Mouse (Mus musculus): ENCODE data around the gene Vcpkmt. TPM values are rescaled to one million over a fixed set of nuclear protein-coding genes. Genes with fewer than 3 reads are reported as not detected.

The Vcpkmt gene
- 15.2 TPM for polyA plus RNA-seq (2014; fragmentation: Illumina TruSeq; extraction: RNeasy Lipid Tissue Mini Kit (QIAGEN cat#74804); ENCODE audit: low read depth, low replicate concordance)

DNA sequence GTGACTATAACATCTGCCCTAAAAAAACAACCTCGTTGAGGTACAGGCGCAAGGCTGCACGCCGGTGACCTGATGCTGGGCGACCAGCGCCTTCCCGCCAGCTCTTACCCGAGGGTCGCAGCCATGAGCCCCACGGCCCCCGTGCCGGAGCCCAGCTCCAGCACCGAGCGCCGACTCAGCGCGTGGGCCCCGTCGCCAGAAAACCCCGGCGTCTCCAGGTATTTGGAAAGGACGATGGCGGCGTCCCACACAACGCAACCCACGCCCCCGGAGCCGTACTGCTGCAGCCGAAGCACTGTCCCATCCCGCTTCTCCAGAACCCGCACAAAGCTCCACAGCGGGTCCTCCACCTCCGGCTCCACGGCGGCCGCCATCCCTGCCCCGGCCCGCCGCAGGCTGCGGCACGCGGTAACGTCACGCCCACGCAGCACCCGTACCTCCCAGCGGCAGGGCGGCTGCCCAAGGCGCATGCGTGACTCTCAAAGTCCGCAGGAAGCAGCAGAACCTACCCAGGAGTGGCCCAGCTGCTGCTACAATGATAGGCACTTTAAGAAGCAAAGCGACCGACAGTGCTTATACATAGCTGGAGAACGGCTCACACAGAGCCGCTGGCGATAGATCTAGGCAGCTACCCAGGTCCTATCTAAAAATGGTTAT, at the start of gene Vcpkmt:
Gene Vcpkmt, minus strand, starts transcription at position 416 of the 657 bp plus-strand sequence.

Other genes with a start within 250 kb of the Vcpkmt start
- gene Nemf, start 225.9 kb downstream of the Vcpkmt start, polyA plus RNA-seq (2014; fragmentation: Illumina TruSeq; extraction: RNeasy Lipid Tissue Mini Kit (QIAGEN cat#74804); ENCODE audit: low read depth, low replicate concordance): 87.2 TPM
- gene Arf6, start 210.9 kb downstream of the Vcpkmt start, polyA plus RNA-seq (2014; fragmentation: Illumina TruSeq; extraction: RNeasy Lipid Tissue Mini Kit (QIAGEN cat#74804); ENCODE audit: low read depth, low replicate concordance): 57.1 TPM
- not detected for gene Gm9887, start 210.6 kb downstream of the Vcpkmt start, polyA plus RNA-seq (2014; fragmentation: Illumina TruSeq; extraction: RNeasy Lipid Tissue Mini Kit (QIAGEN cat#74804); ENCODE audit: low read depth, low replicate concordance)
- gene Sos2, start 98.8 kb upstream of the Vcpkmt start, polyA plus RNA-seq (2014; fragmentation: Illumina TruSeq; extraction: RNeasy Lipid Tissue Mini Kit (QIAGEN cat#74804); ENCODE audit: low read depth, low replicate concordance): 80.9 TPM
- gene L2hgdh, start 141.8 kb upstream of the Vcpkmt start, polyA plus RNA-seq (2014; fragmentation: Illumina TruSeq; extraction: RNeasy Lipid Tissue Mini Kit (QIAGEN cat#74804); ENCODE audit: low read depth, low replicate concordance): 106 TPM
- gene Atp5s, start 141.9 kb upstream of the Vcpkmt start, polyA plus RNA-seq (2014; fragmentation: Illumina TruSeq; extraction: RNeasy Lipid Tissue Mini Kit (QIAGEN cat#74804); ENCODE audit: low read depth, low replicate concordance): 45.6 TPM
- gene Cdkl1, start 208.2 kb upstream of the Vcpkmt start, polyA plus RNA-seq (2014; fragmentation: Illumina TruSeq; extraction: RNeasy Lipid Tissue Mini Kit (QIAGEN cat#74804); ENCODE audit: low read depth, low replicate concordance): 216 TPM

Measured in kidney, adult 10 weeks (tissue).